Mouse (Mus musculus): ENCODE results near the gene Naa20.
"Not testable (repeated sequence)": the region's sequence is repeated elsewhere in the genome, so short reads cannot be mapped to it uniquely, and the experiment has no call there.

The Naa20 gene

GRCm38 (mm10) chr2:145884913-145885785 lies 16.8 kb upstream of the Naa20 start:
- no peak for DNase-seq

- no peak for DNase-seq
These were observed 13.7 kb upstream of the Naa20 start for GRCm38 (mm10) chr2:145887937-145888765.

GRCm38 (mm10) chr2:145888766-145889480 lies 13.0 kb upstream of the Naa20 start:
- no peak for DNase-seq

GRCm38 (mm10) chr2:145890571-145890970 lies 11.3 kb upstream of the Naa20 start:
- DNase-seq, result no peak

- no peak for DNase-seq
These were observed 8.1 kb upstream of the Naa20 start for GRCm38 (mm10) chr2:145893756-145894155.

- peak; percentile 56 to 66 for DNase-seq
These were observed 3.8 kb upstream of the Naa20 start for GRCm38 (mm10) chr2:145898106-145898505.

- not testable (repeated sequence) for DNase-seq
These were observed 1.6 kb upstream of the Naa20 start for GRCm38 (mm10) chr2:145900318-145900717.

GRCm38 (mm10) chr2:145903061-145903901 lies 1.4 kb downstream of the Naa20 start:
- DNase-seq, result peak; percentile 91 to 92

GRCm38 (mm10) chr2:145903983-145904616 lies 2.2 kb downstream of the Naa20 start:
- no peak for DNase-seq

GRCm38 (mm10) chr2:145905156-145905555 lies 3.3 kb downstream of the Naa20 start:
- DNase-seq, result no peak

- DNase-seq, result not testable (repeated sequence)
These were observed 4.0 kb downstream of the Naa20 start for GRCm38 (mm10) chr2:145905884-145906283.

- DNase-seq, result no peak
These were observed 19.2 kb downstream of the Naa20 start for GRCm38 (mm10) chr2:145920941-145921650.

GRCm38 (mm10) chr2:145934339-145935231 lies 32.7 kb downstream of the Naa20 start, which contains the start of the genes Cfap61 and Crnkl1:
TSS of gene Cfap61 (plus strand) at chr2:145934784.
TSS of gene Crnkl1 (minus strand) at chr2:145935014.
- DNase-seq, result peak; percentile 91 to 94

GRCm38 (mm10) chr2:145936975-145937374 lies 35.1 kb downstream of the Naa20 start:
- DNase-seq, result no peak

GRCm38 (mm10) chr2:145941403-145941802 lies 39.5 kb downstream of the Naa20 start:
- DNase-seq, result no peak

GRCm38 (mm10) chr2:145944286-145944685 lies 42.4 kb downstream of the Naa20 start:
- no peak for DNase-seq

GRCm38 (mm10) chr2:145948402-145948954 lies 46.6 kb downstream of the Naa20 start:
- no peak for DNase-seq

- DNase-seq, result no peak
These were observed 47.7 kb downstream of the Naa20 start for GRCm38 (mm10) chr2:145949475-145950068.

GRCm38 (mm10) chr2:145950239-145950638 lies 48.3 kb downstream of the Naa20 start:
- DNase-seq, result no peak
